Mouse (Mus musculus): ENCODE data around the gene E330009J07Rik. TPM values are rescaled to one million over a fixed set of nuclear protein-coding genes. Genes with fewer than 3 reads are reported as not detected.

The E330009J07Rik gene
- polyA plus RNA-seq, 1 experiment from 2014 or later, result 7.5 TPM

GRCm38 (mm10) chr6:40381908-40382307 lies 54.0 kb downstream of the E330009J07Rik start:
- DNase-seq (ENCODE audit: low spot score) (no peak), ATAC-seq (no peak)
- TF ChIP-seq CTCF (IDR thresholded peaks at IDR 0.05) (no peak), EP300 (IDR thresholded peaks at IDR 0.05) (no peak)
- no peaks in the 10 kb centered on the region for H3K27me3 ChIP-seq (replicated peaks; ENCODE audit: insufficient read depth, low read length)
- no peak overlapping the region for H3K4me3 ChIP-seq (ENCODE audit: low read depth, low read length)
- peaks cover 6% of the 10 kb centered on the region; the same call in 1 of the 2 replicates for H3K36me3 ChIP-seq (ENCODE audit: insufficient read depth, low read length)
- H3K9me3 ChIP-seq (ENCODE audit: low read length), result no peaks in the 10 kb centered on the region
- H3K4me2 ChIP-seq (replicated peaks; ENCODE audit: low read depth, low read length), result no peak overlapping the region
- H3K4me1 ChIP-seq (ENCODE audit: insufficient read depth, low read depth, low read length), result no peaks in the 10 kb centered on the region
- no peak overlapping the region for H3K9ac ChIP-seq (replicated peaks; ENCODE audit: low read depth)
- 83% methylated on average over 4 of the region's 4 CpGs for WGBS
- no peak overlapping the region for H3K27ac ChIP-seq (ENCODE audit: low read length)

GRCm38 (mm10) chr6:40380181-40380580 lies 55.8 kb downstream of the E330009J07Rik start:
- Histone ChIP-seq H3K27me3 (replicated peaks; ENCODE audit: insufficient read depth, low read length) (no peaks in the 10 kb centered on the region), H3K9me3 (ENCODE audit: low read length) (no peaks in the 10 kb centered on the region), H3K9ac (replicated peaks; ENCODE audit: low read depth) (no peak overlapping the region), H3K4me2 (replicated peaks; ENCODE audit: low read depth, low read length) (no peak overlapping the region), H3K4me1 (ENCODE audit: insufficient read depth, low read depth, low read length) (no peaks in the 10 kb centered on the region), H3K27ac (ENCODE audit: low read length) (no peak overlapping the region), H3K4me3 (ENCODE audit: low read depth, low read length) (no peak overlapping the region), H3K36me3 (ENCODE audit: insufficient read depth, low read length) (peaks cover 6% of the 10 kb centered on the region; the same call in 1 of the 2 replicates)
- DNase-seq (ENCODE audit: low spot score) (peak; percentile 46), ATAC-seq (peak; percentile 74)
- WGBS, result 47% methylated on average over 3 of the region's 3 CpGs
- TF ChIP-seq EP300 (IDR thresholded peaks at IDR 0.05) (0 out of 2 replicates have a peak, but pooled peaks have one; percentile 24), CTCF (IDR thresholded peaks at IDR 0.05) (no peak)

- 0 out of 2 replicates have a peak, but pooled peaks cover 2% of the 10 kb centered on the region for H3K36me3 ChIP-seq (ENCODE audit: insufficient read depth, low read length)
- no peaks in the 10 kb centered on the region for H3K9me3 ChIP-seq (ENCODE audit: low read length)
- no peak overlapping the region for H3K27ac ChIP-seq (ENCODE audit: low read length)
- TF ChIP-seq EP300 (IDR thresholded peaks at IDR 0.05) (no peak), CTCF (IDR thresholded peaks at IDR 0.05) (no peak)
- no peak for ATAC-seq
- H3K27me3 ChIP-seq (replicated peaks; ENCODE audit: insufficient read depth, low read length), result no peaks in the 10 kb centered on the region
- no peaks in the 10 kb centered on the region for H3K4me1 ChIP-seq (ENCODE audit: insufficient read depth, low read depth, low read length)
- no peak overlapping the region for H3K9ac ChIP-seq (replicated peaks; ENCODE audit: low read depth)
- H3K4me3 ChIP-seq (ENCODE audit: low read depth, low read length), result no peak overlapping the region
- WGBS, result 71% methylated on average over 6 of the region's 6 CpGs
- no peak for DNase-seq (ENCODE audit: low spot score)
- H3K4me2 ChIP-seq (replicated peaks; ENCODE audit: low read depth, low read length), result no peak overlapping the region
These were observed 64.9 kb downstream of the E330009J07Rik start for GRCm38 (mm10) chr6:40371031-40371430.

DNA sequence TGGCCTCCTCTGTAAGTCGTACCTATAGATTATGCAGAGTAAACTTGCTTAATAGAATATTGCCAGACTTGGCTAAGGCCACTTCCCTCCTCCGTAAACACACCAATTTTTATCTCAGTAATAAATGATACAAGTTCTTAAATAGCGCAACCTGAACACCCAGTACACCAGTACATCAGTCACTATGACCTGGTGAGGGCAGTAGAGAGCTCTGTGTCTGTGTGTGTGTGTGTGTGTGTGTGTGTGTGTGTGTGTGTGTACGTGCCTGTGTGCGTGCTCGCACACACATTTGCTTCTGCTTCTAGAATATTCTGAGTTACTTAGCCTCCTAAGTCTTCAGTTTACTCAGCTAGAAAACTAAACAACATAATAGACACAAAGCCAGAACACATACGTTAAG lies 82.6 kb downstream of the E330009J07Rik start:
- TF ChIP-seq CTCF (IDR thresholded peaks at IDR 0.05) (peak; percentile 52), EP300 (IDR thresholded peaks at IDR 0.05) (no peak)
- 90% methylated on average over 7 of the region's 7 CpGs for WGBS
- H3K4me3 ChIP-seq (ENCODE audit: low read depth, low read length), result no peak overlapping the region
- no peak for ATAC-seq
- H3K27me3 ChIP-seq (replicated peaks; ENCODE audit: insufficient read depth, low read length), result no peaks in the 10 kb centered on the region
- H3K9me3 ChIP-seq (ENCODE audit: low read length), result no peaks in the 10 kb centered on the region
- no peak overlapping the region for H3K4me2 ChIP-seq (replicated peaks; ENCODE audit: low read depth, low read length)
- no peaks in the 10 kb centered on the region for H3K36me3 ChIP-seq (ENCODE audit: insufficient read depth, low read length)
- no peaks in the 10 kb centered on the region for H3K4me1 ChIP-seq (ENCODE audit: insufficient read depth, low read depth, low read length)
- no peak overlapping the region for H3K27ac ChIP-seq (ENCODE audit: low read length)
- H3K9ac ChIP-seq (replicated peaks; ENCODE audit: low read depth), result no peak overlapping the region
- peak; percentile 5 for DNase-seq (ENCODE audit: low spot score)

Other genes starting within 250 kb of the E330009J07Rik start
- 24.0 and 24.5 TPM in 2 replicates for gene Agk, start 111.0 kb downstream of the E330009J07Rik start, polyA plus RNA-seq (2015; fragmentation: Nextera tagmentation; extraction: Ambion mirVana)
- gene Wee2, start 3.0 kb upstream of the E330009J07Rik start, polyA plus RNA-seq (2015; fragmentation: Nextera tagmentation; extraction: Ambion mirVana), result not detected in 2 replicates
- gene Ssbp1, start 35.2 kb upstream of the E330009J07Rik start, polyA plus RNA-seq (2015; fragmentation: Nextera tagmentation; extraction: Ambion mirVana), result 100 and 105 TPM in 2 replicates
- gene Tas2r137, start 55.1 kb upstream of the E330009J07Rik start, polyA plus RNA-seq (2015; fragmentation: Nextera tagmentation; extraction: Ambion mirVana), result not detected in 2 replicates
- gene Tas2r108, start 57.4 kb upstream of the E330009J07Rik start, polyA plus RNA-seq (2015; fragmentation: Nextera tagmentation; extraction: Ambion mirVana), result not detected in 2 replicates
- not detected in 2 replicates for gene Prss37, start 83.4 kb upstream of the E330009J07Rik start, polyA plus RNA-seq (2015; fragmentation: Nextera tagmentation; extraction: Ambion mirVana)
- not detected in 2 replicates for gene Olfr461, start 118.9 kb upstream of the E330009J07Rik start, polyA plus RNA-seq (2015; fragmentation: Nextera tagmentation; extraction: Ambion mirVana)
- not detected in 2 replicates for gene Olfr460, start 133.4 kb upstream of the E330009J07Rik start, polyA plus RNA-seq (2015; fragmentation: Nextera tagmentation; extraction: Ambion mirVana)
- 4.0 and 5.8 TPM in 2 replicates for gene Clec5a, start 149.7 kb upstream of the E330009J07Rik start, polyA plus RNA-seq (2015; fragmentation: Nextera tagmentation; extraction: Ambion mirVana)
- not detected in 2 replicates for gene Tas2r138, start 177.2 kb upstream of the E330009J07Rik start, polyA plus RNA-seq (2015; fragmentation: Nextera tagmentation; extraction: Ambion mirVana)
- gene Mgam, start 192.7 kb upstream of the E330009J07Rik start, polyA plus RNA-seq (2015; fragmentation: Nextera tagmentation; extraction: Ambion mirVana), result 0.05 and 0.11 TPM in 2 replicates

Measured in lung, postnatal 0 days (tissue).